Mouse (Mus musculus) limb, embryonic 12.5 days (tissue): ENCODE results near the gene Epb41l2. TPM values are rescaled to one million over a fixed set of nuclear protein-coding genes. Genes with fewer than 3 reads are reported as not detected.

Experiments used
- ATAC-seq: fragments of 200-750 bp; cut with Nextera tagmentation; 2 replicates; pipeline ENCODE4 v1.8.0; 2017; ENCODE audit warnings: low read depth, moderate TSS enrichment; ENCODE audit not compliant: insufficient number of reproducible peaks, insufficient read depth, low FRiP score, low TSS enrichment
- H3K27ac ChIP-seq: fragments of 300-500 bp; sonication (generic); 2 replicates; pipeline ENCODE4 v1.5.1; 2016; ENCODE audit warnings: mild to moderate bottlenecking, moderate library complexity
- H3K27me3 ChIP-seq: fragments of 300-500 bp; sonication (generic); 2 replicates; pipeline ENCODE4 v1.6.1; 2016; ENCODE audit warnings: mild to moderate bottlenecking, moderate library complexity
- H3K36me3 ChIP-seq: fragments of 300-500 bp; sonication (generic); 2 replicates; pipeline ENCODE4 v1.6.1; 2016; ENCODE audit warnings: mild to moderate bottlenecking, moderate library complexity
- H3K4me1 ChIP-seq: fragments of 300-500 bp; sonication (generic); replicated peaks from 2 replicates; pipeline ENCODE4 v1.6.1; 2016
- H3K4me2 ChIP-seq: fragments of 300-500 bp; sonication (generic); 2 replicates; pipeline ENCODE4 v1.6.1; 2016; ENCODE audit warnings: mild to moderate bottlenecking, moderate library complexity
- H3K4me3 ChIP-seq: fragments of 300-500 bp; sonication (generic); replicated peaks from 2 replicates; pipeline ENCODE4 v1.5.1; 2016; ENCODE audit warnings: mild to moderate bottlenecking
- H3K9ac ChIP-seq: fragments of 300-500 bp; sonication (generic); replicated peaks from 2 replicates; pipeline ENCODE4 v1.6.1; 2016; ENCODE audit warnings: mild to moderate bottlenecking, moderate library complexity
- H3K9me3 ChIP-seq: fragments of 300-500 bp; sonication (generic); 2 replicates; pipeline ENCODE4 v1.6.1; 2016; ENCODE audit warnings: mild to moderate bottlenecking, moderate library complexity
- WGBS: fragments of 180-500 bp; shearing (Covaris S2); methylation state at CpG from one replicate; pipeline ENCODE4 v1.1.7; 2016; 5-methylcytosine and 5-hydroxymethylcytosine counted together
- polyA plus RNA-seq: library from polyadenylated mRNA; unstranded; fragments of >200 nt; fragmentation: Nextera tagmentation; extraction: Ambion mirVana; gene quantifications from 2 replicates; pipeline ENCODE4 v1.2.1, GENCODE M21; 2016

The Epb41l2 gene
- polyA plus RNA-seq, 1 experiment from 2014 or later = 106 TPM

DNA sequence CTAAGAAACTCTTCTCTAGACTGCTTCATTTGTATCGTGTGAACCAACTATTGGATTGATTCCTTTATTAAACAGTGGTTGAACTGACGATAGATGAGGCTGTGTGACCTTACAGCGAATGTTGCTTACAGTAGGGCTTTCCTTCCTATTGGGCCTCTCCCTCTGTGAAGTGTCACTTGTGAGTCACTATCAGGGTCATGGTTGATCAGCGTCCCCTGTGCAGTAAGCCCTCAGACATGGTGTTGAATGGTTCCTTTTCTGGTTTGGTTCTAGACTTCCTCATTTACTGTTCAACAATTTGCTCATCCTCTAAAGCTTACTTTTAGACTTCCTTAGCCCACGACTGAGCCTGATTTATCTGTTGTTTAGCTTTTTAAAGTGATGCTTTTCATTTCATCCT lies 7.1 kb downstream of the Epb41l2 start:
- ATAC-seq = no peak
- Histone ChIP-seq H3K36me3 (no peaks in the 10 kb centered on the region), H3K4me1 (peaks cover 75% of the 10 kb centered on the region), H3K9ac (no peak overlapping the region), H3K27me3 (no peaks in the 10 kb centered on the region), H3K27ac (no peak overlapping the region), H3K9me3 (no peaks in the 10 kb centered on the region), H3K4me3 (no peak overlapping the region), H3K4me2 (no peak overlapping the region)
- WGBS = 72% methylated on average over 5 of the region's 5 CpGs

DNA sequence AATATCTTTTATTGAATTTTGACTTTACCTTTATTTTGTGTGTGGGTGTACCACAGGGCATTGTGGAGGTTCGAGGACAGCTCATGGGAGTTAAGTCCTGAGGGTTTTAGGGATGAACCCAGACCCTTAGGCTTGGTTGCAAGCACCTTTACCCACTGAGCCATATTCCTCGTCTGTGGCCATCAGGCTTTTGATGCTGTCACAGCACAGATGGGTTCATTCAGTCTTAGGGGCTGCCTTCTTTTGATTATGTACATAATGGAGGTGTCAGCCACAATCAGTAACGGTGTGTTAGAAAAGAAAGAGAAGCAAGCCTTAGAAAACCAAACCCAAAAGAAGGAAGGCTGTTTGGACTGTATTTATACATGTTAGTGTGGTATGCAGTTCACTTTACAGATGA lies 9.3 kb downstream of the Epb41l2 start:
- no peak overlapping the region for H3K9ac ChIP-seq
- H3K36me3 ChIP-seq = no peaks in the 10 kb centered on the region
- no peak overlapping the region for H3K4me2 ChIP-seq
- H3K27me3 ChIP-seq = no peaks in the 10 kb centered on the region
- WGBS = 69% methylated on average over 3 of the region's 3 CpGs
- H3K9me3 ChIP-seq = no peaks in the 10 kb centered on the region
- H3K27ac ChIP-seq = no peak overlapping the region
- H3K4me1 ChIP-seq = peaks cover 80% of the 10 kb centered on the region
- no peak for ATAC-seq
- no peak overlapping the region for H3K4me3 ChIP-seq

DNA sequence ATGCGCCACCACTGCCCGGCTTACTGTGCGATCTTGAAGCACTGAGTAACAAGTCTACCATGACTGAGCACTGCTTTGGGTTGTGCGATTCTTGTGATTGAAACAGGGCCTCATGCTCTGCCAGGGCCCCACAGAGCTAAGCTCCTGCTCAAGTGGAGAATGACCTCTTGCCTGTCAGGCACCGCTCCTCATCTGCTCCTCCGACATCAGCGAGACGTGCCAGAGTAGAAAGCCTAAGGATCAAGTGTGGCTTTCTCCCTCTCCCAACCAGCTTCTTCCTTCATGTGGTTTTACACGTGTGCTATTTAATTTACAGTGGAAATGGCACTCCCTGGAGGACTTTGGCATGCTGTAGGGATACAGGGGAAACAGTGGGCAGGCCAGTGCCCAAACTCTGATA lies 10.1 kb downstream of the Epb41l2 start:
- Histone ChIP-seq H3K4me1 (peaks cover 86% of the 10 kb centered on the region), H3K9ac (no peak overlapping the region), H3K4me2 (no peak overlapping the region), H3K27ac (peak overlapping the region; percentile 31), H3K27me3 (no peaks in the 10 kb centered on the region), H3K4me3 (no peak overlapping the region), H3K9me3 (no peaks in the 10 kb centered on the region), H3K36me3 (no peaks in the 10 kb centered on the region)
- WGBS = 67% methylated on average over 9 of the region's 9 CpGs
- no peak for ATAC-seq

DNA sequence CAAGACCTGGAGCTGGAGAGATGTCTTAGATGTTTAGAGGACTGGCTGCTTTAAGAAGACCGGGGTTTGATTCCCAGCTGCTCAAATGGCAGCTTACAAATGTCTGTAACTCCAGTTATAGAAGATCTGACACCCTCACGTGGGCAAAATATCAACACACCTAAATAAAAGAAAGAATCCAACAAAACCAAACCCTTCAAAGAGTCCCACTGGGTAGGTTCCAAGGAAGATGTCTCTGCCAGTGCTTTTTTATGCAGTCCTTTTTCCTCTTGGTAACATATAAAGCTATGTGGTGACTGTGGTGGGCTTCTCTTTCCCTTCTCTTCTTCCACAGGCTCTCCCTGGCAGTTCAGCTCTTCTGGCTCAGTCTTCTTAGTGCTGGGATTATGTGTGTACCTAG lies 11.7 kb downstream of the Epb41l2 start:
- 30% methylated on average over 2 of the region's 2 CpGs for WGBS
- Histone ChIP-seq H3K4me1 (peaks cover 77% of the 10 kb centered on the region), H3K9me3 (no peaks in the 10 kb centered on the region)

DNA sequence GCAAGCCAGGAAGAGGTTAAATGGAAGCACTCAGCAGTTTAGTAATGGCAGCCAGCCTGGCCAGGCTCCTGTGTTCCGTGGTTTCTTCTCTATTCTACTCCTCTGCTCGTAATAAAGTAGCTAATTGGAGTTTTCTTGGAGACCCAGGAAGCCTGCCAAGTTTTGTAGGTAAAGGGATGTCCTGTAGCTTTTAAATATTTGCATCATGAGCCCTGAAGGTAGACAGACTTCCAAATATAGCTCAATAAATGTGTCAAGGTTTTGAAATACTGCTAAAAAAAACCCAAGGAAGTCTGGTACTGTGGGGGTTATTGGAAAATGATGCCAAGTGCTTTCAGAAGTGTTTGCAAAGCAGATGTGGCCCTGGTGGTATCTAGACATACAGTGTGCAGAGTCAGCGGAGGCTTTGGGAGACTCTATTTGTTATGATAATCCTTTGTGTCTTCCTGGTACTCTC lies 12.3 kb downstream of the Epb41l2 start:
- Histone ChIP-seq H3K27ac (peak overlapping the region; percentile 90), H3K4me2 (peak overlapping the region; percentile 43), H3K4me3 (no peak overlapping the region), H3K9me3 (no peaks in the 10 kb centered on the region), H3K9ac (no peak overlapping the region), H3K27me3 (no peaks in the 10 kb centered on the region), H3K36me3 (no peaks in the 10 kb centered on the region), H3K4me1 (peaks cover 71% of the 10 kb centered on the region)
- WGBS = 4% methylated on average over 3 of the region's 3 CpGs
- ATAC-seq = peak; percentile 81

More for the DNA sequence above, 11.7 kb downstream of the Epb41l2 start:
- peak overlapping the region; percentile 43 for H3K4me2 ChIP-seq
- H3K4me3 ChIP-seq = no peak overlapping the region
- peak overlapping the region; percentile 90 for H3K27ac ChIP-seq
- no peak overlapping the region for H3K9ac ChIP-seq
- no peak for ATAC-seq
- H3K27me3 ChIP-seq = no peaks in the 10 kb centered on the region
- H3K36me3 ChIP-seq = no peaks in the 10 kb centered on the region

DNA sequence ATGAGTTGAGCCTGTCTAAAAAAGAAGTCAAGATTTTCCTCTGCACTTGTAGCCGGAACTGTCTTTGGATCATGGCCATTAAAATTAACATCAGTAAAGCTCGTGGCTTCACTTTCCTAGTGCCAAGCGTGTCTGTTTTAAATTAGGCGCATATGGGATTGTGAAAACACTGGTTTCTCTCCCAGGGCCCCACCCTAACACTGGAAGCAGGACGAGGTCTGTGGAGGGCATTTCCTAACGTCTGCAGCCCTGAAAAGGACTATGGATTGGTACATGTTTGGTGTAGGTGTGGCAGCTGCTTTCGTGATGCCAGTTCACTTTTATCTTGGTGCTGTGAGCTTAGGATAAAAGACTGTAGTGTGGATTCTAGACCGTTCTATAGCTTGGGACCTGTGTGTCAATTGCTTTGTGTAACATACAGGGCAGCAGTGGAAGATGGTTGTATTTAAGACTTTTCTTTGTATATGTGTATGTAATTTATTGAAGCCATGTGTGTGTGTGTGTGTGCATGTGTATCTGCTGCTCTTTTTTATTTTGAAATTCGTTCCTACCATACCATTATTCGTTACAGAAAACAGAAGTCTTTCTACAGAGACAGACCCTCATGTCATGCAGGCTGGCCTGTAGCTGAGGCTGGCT lies 13.0 kb downstream of the Epb41l2 start:
- 10% methylated on average over 10 of the region's 10 CpGs for WGBS
- Histone ChIP-seq H3K27ac (peak overlapping the region; percentile 90), H3K4me3 (no peak overlapping the region), H3K4me2 (peak overlapping the region; percentile 43), H3K27me3 (no peaks in the 10 kb centered on the region), H3K36me3 (peaks cover 5% of the 10 kb centered on the region), H3K9me3 (no peaks in the 10 kb centered on the region), H3K9ac (no peak overlapping the region), H3K4me1 (peaks cover 66% of the 10 kb centered on the region)
- ATAC-seq = peak; percentile 66; the same call in 1 of the 2 replicates

DNA sequence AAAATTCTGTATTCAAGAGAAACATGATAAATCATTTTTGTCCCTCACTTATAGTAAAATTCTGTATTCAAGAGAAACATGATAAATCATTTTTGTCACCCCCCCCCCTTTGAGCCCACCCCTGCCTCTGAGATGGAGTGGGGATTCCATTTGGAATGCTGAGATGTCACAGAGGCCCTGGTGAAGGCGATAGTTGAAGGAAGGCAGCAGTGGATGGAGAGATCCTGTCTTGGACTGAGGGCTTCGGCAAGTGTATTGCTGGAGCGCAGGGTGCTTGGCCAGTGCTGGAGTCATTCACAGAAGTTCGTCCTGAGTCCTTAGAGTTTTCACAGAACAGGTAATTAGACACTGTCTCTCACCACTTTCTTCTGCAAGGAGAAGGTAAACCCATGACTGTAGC lies 15.4 kb downstream of the Epb41l2 start:
- no peak overlapping the region for H3K9ac ChIP-seq
- ATAC-seq = no peak
- peaks cover 53% of the 10 kb centered on the region for H3K4me1 ChIP-seq
- no peak overlapping the region for H3K4me2 ChIP-seq
- H3K27ac ChIP-seq = no peak overlapping the region; the same call in 1 of the 2 replicates
- H3K4me3 ChIP-seq = no peak overlapping the region
- H3K27me3 ChIP-seq = no peaks in the 10 kb centered on the region
- H3K9me3 ChIP-seq = no peaks in the 10 kb centered on the region
- WGBS = 61% methylated on average over 4 of the region's 4 CpGs
- H3K36me3 ChIP-seq = peaks cover 21% of the 10 kb centered on the region

DNA sequence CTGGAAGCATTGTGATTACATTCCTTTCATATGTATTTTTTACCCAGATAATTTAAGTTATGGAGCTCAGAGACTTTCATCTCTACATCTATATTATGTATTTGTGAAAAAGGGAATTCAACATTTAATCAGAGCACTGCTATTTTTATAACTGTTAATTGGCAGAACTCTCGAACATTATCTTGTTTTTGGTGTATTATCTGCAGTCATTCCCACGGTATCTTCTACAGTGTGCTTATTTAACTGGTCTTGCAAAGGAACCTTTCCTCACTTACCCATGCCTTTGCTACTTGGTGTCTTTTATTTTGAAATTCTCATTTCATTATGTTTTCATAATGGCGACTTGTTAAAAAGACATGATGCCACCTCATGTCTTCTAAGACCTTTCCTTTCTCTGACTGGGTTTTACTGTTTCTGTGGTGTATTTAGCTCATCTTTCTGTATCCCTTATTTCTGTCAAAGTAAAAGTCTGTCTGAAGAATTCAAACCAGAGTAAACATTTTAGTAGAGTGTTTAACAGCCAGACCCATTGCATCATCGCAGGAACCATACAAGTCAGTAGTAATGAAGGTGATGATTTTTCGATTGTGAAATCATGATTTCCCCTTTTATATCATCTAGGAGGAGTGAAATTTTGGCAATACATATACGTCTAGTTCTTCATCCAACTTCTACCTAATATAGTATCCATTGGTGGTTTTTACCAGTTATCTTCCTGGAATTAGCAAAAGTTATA lies 21.3 kb downstream of the Epb41l2 start:
- Histone ChIP-seq H3K27me3 (no peaks in the 10 kb centered on the region), H3K9ac (no peak overlapping the region), H3K36me3 (peaks cover 21% of the 10 kb centered on the region), H3K9me3 (no peaks in the 10 kb centered on the region), H3K4me3 (no peak overlapping the region), H3K27ac (no peak overlapping the region), H3K4me2 (no peak overlapping the region), H3K4me1 (peaks cover 35% of the 10 kb centered on the region)
- ATAC-seq = no peak
- WGBS = 92% methylated on average over 6 of the region's 6 CpGs

DNA sequence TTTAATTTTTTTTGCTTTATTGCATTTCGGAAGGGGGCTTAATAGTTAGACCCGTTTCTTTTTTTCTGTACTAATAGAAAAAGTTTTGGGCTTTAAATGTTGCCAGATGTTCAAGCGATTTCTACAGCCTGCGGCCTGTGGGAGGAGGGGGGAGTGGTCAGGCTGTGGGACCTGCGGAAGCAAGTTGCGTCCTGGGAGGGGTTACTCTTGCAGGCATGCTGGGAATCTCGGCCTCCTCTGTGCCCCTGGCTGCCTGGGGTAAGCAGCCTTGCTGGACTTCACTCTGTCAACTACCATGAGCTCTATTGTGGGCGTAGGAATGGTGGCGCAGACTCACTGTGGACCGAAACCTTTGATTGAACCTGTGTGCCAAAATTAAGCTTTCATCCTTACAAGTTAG lies 22.4 kb downstream of the Epb41l2 start:
- Histone ChIP-seq H3K4me1 (peaks cover 45% of the 10 kb centered on the region), H3K9me3 (no peaks in the 10 kb centered on the region), H3K9ac (no peak overlapping the region), H3K4me3 (no peak overlapping the region), H3K4me2 (peak overlapping the region; percentile 24; the same call in 1 of the 2 replicates), H3K27me3 (no peaks in the 10 kb centered on the region), H3K27ac (peak overlapping the region; percentile 87), H3K36me3 (peaks cover 21% of the 10 kb centered on the region)
- WGBS = 18% methylated on average over 10 of the region's 10 CpGs
- ATAC-seq = peak; percentile 67; the same call in 1 of the 2 replicates

DNA sequence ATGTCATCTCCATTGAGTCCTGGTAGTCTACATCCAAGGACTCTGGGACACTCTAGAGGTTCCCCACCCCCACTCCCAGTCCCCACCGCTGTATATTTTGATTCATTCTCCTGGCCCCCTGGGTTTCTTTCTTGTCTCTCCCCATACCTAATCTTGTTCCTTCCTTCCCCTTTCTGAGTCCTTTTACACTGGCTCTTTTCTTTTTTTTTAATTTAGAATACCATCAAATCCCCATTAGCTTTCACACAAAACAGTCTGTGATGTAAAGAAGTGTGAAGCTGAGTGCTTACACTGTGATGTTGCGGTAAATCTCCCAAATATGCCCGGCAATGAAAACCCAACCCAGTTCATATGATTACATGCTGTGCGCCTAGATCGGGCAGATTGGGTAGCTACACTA lies 23.6 kb downstream of the Epb41l2 start:
- Histone ChIP-seq H3K9ac (no peak overlapping the region), H3K4me3 (no peak overlapping the region), H3K27ac (0 out of 2 replicates have a peak overlapping the region, but pooled peaks have one; percentile 31), H3K4me2 (no peak overlapping the region), H3K36me3 (peaks cover 10% of the 10 kb centered on the region), H3K4me1 (peaks cover 56% of the 10 kb centered on the region), H3K27me3 (no peaks in the 10 kb centered on the region), H3K9me3 (no peaks in the 10 kb centered on the region)
- 62% methylated on average over 5 of the region's 5 CpGs for whole genome bisulfite sequencing
- no peak for ATAC-seq

DNA sequence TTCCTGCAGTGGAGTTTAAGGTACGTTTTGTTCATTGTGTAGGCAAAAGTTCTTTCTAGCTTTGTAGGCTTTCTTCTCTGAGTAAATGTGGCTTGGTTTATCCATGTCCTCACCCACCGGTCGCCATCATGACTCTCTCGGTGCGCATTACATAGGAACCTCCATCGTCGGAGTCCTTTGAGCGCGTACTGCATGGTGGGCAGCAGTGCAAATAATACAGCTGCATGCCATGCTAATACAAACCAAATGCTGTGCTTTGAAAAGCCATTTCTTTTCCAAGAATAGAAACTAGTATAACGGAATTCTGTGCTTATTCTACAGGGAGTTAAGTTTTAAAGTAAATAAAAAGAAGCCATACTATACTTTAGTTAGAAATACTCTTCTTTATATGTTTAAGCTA lies 24.8 kb downstream of the Epb41l2 start:
- Histone ChIP-seq H3K4me1 (peaks cover 68% of the 10 kb centered on the region), H3K27ac (peak overlapping the region; percentile 88), H3K9ac (no peak overlapping the region), H3K9me3 (no peaks in the 10 kb centered on the region), H3K36me3 (peaks cover under 1% of the 10 kb centered on the region; the same call in 1 of the 2 replicates), H3K27me3 (no peaks in the 10 kb centered on the region), H3K4me3 (no peak overlapping the region), H3K4me2 (no peak overlapping the region)
- no peak for ATAC-seq
- 32% methylated on average over 10 of the region's 10 CpGs for WGBS
